Comparison of ENCODE assay signal across 8 mouse cellular contexts in the genomic region with DNA sequence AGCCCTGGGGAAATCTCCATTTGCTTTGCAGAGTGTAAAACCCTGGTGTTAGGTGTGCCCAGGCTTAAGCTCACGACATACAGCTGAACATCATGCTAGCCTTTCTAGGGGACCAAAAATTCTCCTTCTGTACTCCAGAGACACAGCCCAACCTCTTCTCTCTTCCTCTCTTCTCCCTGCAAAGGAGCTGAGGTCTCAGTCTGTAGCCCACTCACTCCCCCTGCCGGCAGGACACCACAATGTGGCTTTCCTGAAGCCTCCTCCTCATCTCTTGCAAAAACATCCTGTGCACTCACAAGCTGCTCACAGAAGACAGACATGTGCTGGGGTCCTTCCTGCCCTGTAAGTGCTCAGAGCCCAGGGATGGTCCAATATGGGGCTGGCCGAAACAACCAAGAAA. TPM values are rescaled to one million over a fixed set of nuclear protein-coding genes. Genes with fewer than 3 reads are reported as not detected.
A peak's percentile ranks its signal among the peaks of the same experiment; 100 is the strongest.
DNase-seq lines count a peak whose midpoint lies in the region; ATAC-seq and TF ChIP-seq lines count a peak whose summit lies in the region.

No protein-coding gene starts in this region.

- peaks cover 68% of the 10 kb centered on the region for H3K36me3 ChIP-seq in heart, postnatal 0 days (replicated peaks; ENCODE audit: control insufficient read depth, insufficient read depth, low read length)
- peaks cover 23% of the 10 kb centered on the region for H3K36me3 ChIP-seq in lung, postnatal 0 days (ENCODE audit: insufficient read depth, low read length)

- ATAC-seq in heart, postnatal 0 days (ENCODE audit: insufficient read depth, low read depth) = peak; percentile 71; the same call in 1 of the 2 replicates
- ATAC-seq in lung, postnatal 0 days = peak; percentile 69

- peak; percentile 68 for DNase-seq in ES-CJ7 (ENCODE audit: low read depth, low spot score)
- peak; percentile 64 for DNase-seq in heart, postnatal 0 days (ENCODE audit: low spot score)
- DNase-seq in layer of hippocampus, adult 8-10 months (ENCODE audit: low spot score in 2 of 2) = peak; percentile 58 to 77
- DNase-seq in lung, postnatal 0 days (ENCODE audit: low spot score) = peak; percentile 83
- peak; percentile 73 for DNase-seq in retina, postnatal 1 day
- DNase-seq in urinary bladder, adult 2 months (ENCODE audit: low spot score) = peak; percentile 45

- H3K9ac ChIP-seq in heart, postnatal 0 days (replicated peaks; ENCODE audit: low read depth, low read length) = no peak overlapping the region
- H3K9ac ChIP-seq in lung, postnatal 0 days (replicated peaks; ENCODE audit: low read depth) = no peak overlapping the region

- TF ChIP-seq CTCF in bone marrow macrophage, adult 2 months (IDR thresholded peaks at IDR 0.05; ENCODE audit: low read depth, low read length) = peak; percentile 49
- TF ChIP-seq CTCF in embryonic fibroblast, embryonic 13.5 days (IDR thresholded peaks at IDR 0.05; ENCODE audit: borderline replicate concordance, insufficient read depth, low read length) = peak; percentile 82; the same call in 1 of the 2 replicates
- TF ChIP-seq CTCF in heart, postnatal 0 days (IDR thresholded peaks at IDR 0.05; ENCODE audit: low read depth) = peak; percentile 91
- peak; percentile 92 for TF ChIP-seq CTCF in lung, postnatal 0 days (IDR thresholded peaks at IDR 0.05)

- no peak overlapping the region for H3K4me3 ChIP-seq in bone marrow macrophage, adult 2 months (ENCODE audit: insufficient read depth, low read length)
- H3K4me3 ChIP-seq in embryonic fibroblast, embryonic 13.5 days (ENCODE audit: insufficient read depth, low read length) = no peak overlapping the region
- H3K4me3 ChIP-seq in heart, postnatal 0 days (ENCODE audit: low read depth, low read length) = no peak overlapping the region
- H3K4me3 ChIP-seq in lung, postnatal 0 days (ENCODE audit: low read depth, low read length) = no peak overlapping the region

- 32% methylated on average over 3 of the region's 3 CpGs for WGBS in heart, postnatal 0 days
- WGBS in lung, postnatal 0 days = 35% methylated on average over 3 of the region's 3 CpGs

- TF ChIP-seq POLR2A in bone marrow macrophage, adult 2 months (IDR thresholded peaks at IDR 0.05; ENCODE audit: borderline replicate concordance, low read depth, low read length) = no peak
- TF ChIP-seq POLR2A in embryonic fibroblast, embryonic 13.5 days (IDR thresholded peaks at IDR 0.05; ENCODE audit: low read depth, low read length) = no peak

- peaks cover 2% of the 10 kb centered on the region; the same call in 1 of the 2 replicates for H3K4me1 ChIP-seq in bone marrow macrophage, adult 2 months (ENCODE audit: control insufficient read depth, insufficient read depth, low read length)
- H3K4me1 ChIP-seq in embryonic fibroblast, embryonic 13.5 days (ENCODE audit: control insufficient read depth, insufficient read depth, low read length) = no peaks in the 10 kb centered on the region
- H3K4me1 ChIP-seq in heart, postnatal 0 days (ENCODE audit: control insufficient read depth, insufficient read depth) = no peaks in the 10 kb centered on the region
- no peaks in the 10 kb centered on the region for H3K4me1 ChIP-seq in lung, postnatal 0 days (ENCODE audit: insufficient read depth, low read depth, low read length)

- no peak overlapping the region for H3K27ac ChIP-seq in bone marrow macrophage, adult 2 months (ENCODE audit: insufficient read depth, low read depth, low read length)
- H3K27ac ChIP-seq in embryonic fibroblast, embryonic 13.5 days (ENCODE audit: insufficient read depth, low read length) = no peak overlapping the region
- no peak overlapping the region for H3K27ac ChIP-seq in heart, postnatal 0 days (ENCODE audit: low read depth)
- no peak overlapping the region for H3K27ac ChIP-seq in lung, postnatal 0 days (ENCODE audit: low read length)

- no peaks in the 10 kb centered on the region for H3K9me3 ChIP-seq in heart, postnatal 0 days (replicated peaks; ENCODE audit: control insufficient read depth, low read length)
- H3K9me3 ChIP-seq in lung, postnatal 0 days (ENCODE audit: low read length) = no peaks in the 10 kb centered on the region

- TF ChIP-seq EP300 in heart, postnatal 0 days (IDR thresholded peaks at IDR 0.05; ENCODE audit: low read depth) = no peak
- no peak for TF ChIP-seq EP300 in lung, postnatal 0 days (IDR thresholded peaks at IDR 0.05)

- H3K4me2 ChIP-seq in heart, postnatal 0 days (ENCODE audit: low read depth, low read length) = no peak overlapping the region
- no peak overlapping the region for H3K4me2 ChIP-seq in lung, postnatal 0 days (replicated peaks; ENCODE audit: low read depth, low read length)

- H3K27me3 ChIP-seq in heart, postnatal 0 days (ENCODE audit: control insufficient read depth, insufficient read depth, low read length) = no peaks in the 10 kb centered on the region
- H3K27me3 ChIP-seq in lung, postnatal 0 days (replicated peaks; ENCODE audit: insufficient read depth, low read length) = no peaks in the 10 kb centered on the region

RNA-seq across cellular contexts. Expression of gene Scube2, which starts 27.1 kb away (rescaled TPM):
- polyA plus RNA-seq in bone marrow macrophage, adult 2 months (2012; ENCODE audit: insufficient read depth, insufficient read length, missing spikeins) = not detected in 2 replicates
- polyA plus RNA-seq in embryonic fibroblast, embryonic 13.5 days (2011; ENCODE audit: insufficient read length, low read depth, missing spikeins) = 1.8 TPM in 1 of 2 replicates, not detected in the other
- 9.7 and 16.8 TPM in 2 replicates for total RNA-seq in heart, postnatal 0 days (2014; rRNA removed; ENCODE audit: low replicate concordance)
- polyA plus RNA-seq in heart, postnatal 0 days (2015; fragmentation: Nextera tagmentation; extraction: Ambion mirVana) = 6.4 and 8.3 TPM in 2 replicates
- 1 to 10 TPM; 1.3 to 1.7 (median 1.7) TPM for total RNA-seq in layer of hippocampus, adult 8-10 months (2022)
- 14.9 TPM in 2 replicates for polyA plus RNA-seq in lung, postnatal 0 days (2015; fragmentation: Nextera tagmentation; extraction: Ambion mirVana)
- 7.4 and 16.3 TPM in 2 replicates for polyA plus RNA-seq in urinary bladder, adult 2 months (2012; rRNA removed)
